Mouse (Mus musculus) lung, postnatal 10 days (tissue): ENCODE results near the gene Mpp3.
A peak's percentile ranks its signal among the peaks of the same experiment; 100 is the strongest.
"Not testable (repeated sequence)": the region's sequence is repeated elsewhere in the genome, so short reads cannot be mapped to it uniquely, and the experiment has no call there.

Source experiments
- DNase-seq: peaks from one replicate; pipeline ENCODE4 v3.0.0; 2021

Gene Mpp3

GRCm38 (mm10) chr11:102010140-102010539, 18.1 kb downstream of the Mpp3 start:
- DNase-seq, result no peak

- DNase-seq, result peak; percentile 61
Measured at GRCm38 (mm10) chr11:102008954-102009637, 19.2 kb downstream of the Mpp3 start.

- DNase-seq, result no peak
Measured at GRCm38 (mm10) chr11:102008372-102008771, 19.9 kb downstream of the Mpp3 start.

- no peak for DNase-seq
Measured at GRCm38 (mm10) chr11:102006688-102007087, 21.6 kb downstream of the Mpp3 start.

- no peak for DNase-seq
Measured at GRCm38 (mm10) chr11:102006271-102006670, 22.0 kb downstream of the Mpp3 start.

GRCm38 (mm10) chr11:102004251-102004650, 24.0 kb downstream of the Mpp3 start:
- no peak for DNase-seq

- no peak for DNase-seq
Measured at GRCm38 (mm10) chr11:101999466-101999865, 28.8 kb downstream of the Mpp3 start.

- DNase-seq, result peak; percentile 49
Measured at GRCm38 (mm10) chr11:101998258-101998657, 30.0 kb downstream of the Mpp3 start.

- no peak for DNase-seq
Measured at GRCm38 (mm10) chr11:101995938-101996337, 32.3 kb downstream of the Mpp3 start.

GRCm38 (mm10) chr11:101994100-101994499, 34.2 kb downstream of the Mpp3 start:
- no peak for DNase-seq

GRCm38 (mm10) chr11:101992411-101992810, 35.9 kb downstream of the Mpp3 start:
- no peak for DNase-seq

- DNase-seq, result no peak
Measured at GRCm38 (mm10) chr11:101991813-101992212, 36.4 kb downstream of the Mpp3 start.

GRCm38 (mm10) chr11:101990244-101990643, 38.0 kb downstream of the Mpp3 start:
- no peak for DNase-seq

- no peak for DNase-seq
Measured at GRCm38 (mm10) chr11:101986913-101987312, 41.3 kb downstream of the Mpp3 start, which contains the start of gene Dusp3. TSS of gene Dusp3 (minus strand) at chr11:101987013.

- DNase-seq, result peak; percentile 94
Measured at GRCm38 (mm10) chr11:101985990-101986389, 42.3 kb downstream of the Mpp3 start.

GRCm38 (mm10) chr11:101985450-101985849, 42.8 kb downstream of the Mpp3 start:
- DNase-seq, result not testable (repeated sequence)

GRCm38 (mm10) chr11:101984054-101985025, 43.9 kb downstream of the Mpp3 start, which contains the start of gene Cfap97d1:
TSS of gene Cfap97d1 (plus strand) at chr11:101984279.
- DNase-seq, result peak; percentile 98

GRCm38 (mm10) chr11:101983431-101983921, 44.8 kb downstream of the Mpp3 start:
- DNase-seq, result no peak

- no peak for DNase-seq
Measured at GRCm38 (mm10) chr11:101982981-101983411, 45.3 kb downstream of the Mpp3 start.

GRCm38 (mm10) chr11:101981850-101982249, 46.4 kb downstream of the Mpp3 start:
- peak; percentile 64 for DNase-seq

GRCm38 (mm10) chr11:101980603-101981157, 47.6 kb downstream of the Mpp3 start:
- no peak for DNase-seq

- DNase-seq, result no peak
Measured at GRCm38 (mm10) chr11:101979140-101979539, 49.1 kb downstream of the Mpp3 start.

GRCm38 (mm10) chr11:101976949-101977348, 51.3 kb downstream of the Mpp3 start:
- no peak for DNase-seq
